Mouse (Mus musculus): Measurements from ENCODE around the gene Olfr1158. TPM values are rescaled to one million over a fixed set of nuclear protein-coding genes. Genes with fewer than 3 reads are reported as not detected.
"Not testable (repeated sequence)": the region's sequence is repeated elsewhere in the genome, so short reads cannot be mapped to it uniquely, and the experiment has no call there.

The Olfr1158 gene
- not detected in 2 replicates for polyA plus RNA-seq (2014; fragmentation: Nextera tagmentation; extraction: Ambion mirVana)

DNA sequence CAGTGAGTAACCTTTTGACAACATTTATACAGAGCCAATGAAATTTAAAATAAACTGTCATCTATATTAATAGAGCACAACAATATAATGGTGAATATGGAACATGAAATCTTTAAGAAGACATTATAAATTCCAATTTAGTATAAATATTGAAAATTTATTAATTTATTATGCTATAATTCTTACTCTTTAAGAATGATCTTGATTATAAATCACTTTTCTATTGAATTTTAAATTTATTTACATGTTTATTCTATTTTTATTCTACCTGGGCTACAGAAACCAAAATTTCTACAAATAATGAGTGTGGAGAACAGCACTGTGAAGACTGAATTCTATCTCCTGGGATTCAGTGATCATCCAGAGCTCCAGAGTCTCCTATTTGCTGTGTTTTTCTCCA lies at the start of gene Olfr1158:
TSS of gene Olfr1158 (plus strand) at position 301 of the 400 bp plus-strand sequence.
- H3K4me1 ChIP-seq (ENCODE audit: control insufficient read depth, insufficient read depth, low read length) = no peaks in the 10 kb centered on the region
- DNase-seq (ENCODE audit: low spot score) (no peak), ATAC-seq (ENCODE audit: insufficient number of reproducible peaks, low FRiP score, low TSS enrichment, low read depth) (no peak)
- H3K4me2 ChIP-seq (ENCODE audit: low read depth, severe bottlenecking) = no peak within 1 kb of the TSS
- H3K36me3 ChIP-seq (ENCODE audit: control insufficient read depth, insufficient read depth, low read length) = no peaks in the 10 kb centered on the region
- H3K27me3 ChIP-seq (ENCODE audit: control insufficient read depth, insufficient read depth, low read length) = no peaks in the 10 kb centered on the region
- H3K27ac ChIP-seq (replicated peaks; ENCODE audit: low read depth, low read length) = no peak within 1 kb of the TSS
- H3K4me3 ChIP-seq (ENCODE audit: low read depth, low read length) = no peak within 1 kb of the TSS
- no peaks in the 10 kb centered on the region for H3K9me3 ChIP-seq (ENCODE audit: control insufficient read depth, low read length)
- no peak within 1 kb of the TSS for H3K9ac ChIP-seq (ENCODE audit: low read length)

DNA sequence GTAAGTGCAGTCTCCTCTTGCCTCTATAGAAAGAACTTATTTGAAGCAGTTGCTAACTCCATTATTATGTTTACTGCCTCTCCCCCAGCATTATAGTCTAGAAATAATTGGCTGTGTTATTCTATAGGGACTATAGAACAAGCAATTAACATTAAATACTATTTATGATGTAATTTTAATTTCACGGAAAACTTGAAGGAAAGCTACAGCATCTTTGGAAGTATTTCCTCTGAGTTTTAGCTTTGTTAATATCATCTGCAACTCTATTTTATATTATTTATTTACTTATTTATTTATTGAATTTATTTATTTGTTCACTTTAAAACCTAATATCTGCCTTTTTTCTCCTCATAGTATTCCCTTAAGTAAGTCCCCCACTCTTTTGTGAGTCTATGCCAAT lies 44.9 kb upstream of the Olfr1158 start, which contains the start of gene Olfr1155:
TSS of gene Olfr1155 (minus strand) at position 101 of the 400 bp plus-strand sequence.
- DNase-seq (ENCODE audit: low spot score) (no peak), ATAC-seq (ENCODE audit: insufficient number of reproducible peaks, low FRiP score, low TSS enrichment, low read depth) (no peak)
- Histone ChIP-seq H3K4me3 (ENCODE audit: low read depth, low read length) (no peak within 1 kb of the TSS), H3K4me1 (ENCODE audit: control insufficient read depth, insufficient read depth, low read length) (no peaks in the 10 kb centered on the region), H3K27me3 (ENCODE audit: control insufficient read depth, insufficient read depth, low read length) (no peaks in the 10 kb centered on the region), H3K36me3 (ENCODE audit: control insufficient read depth, insufficient read depth, low read length) (no peaks in the 10 kb centered on the region), H3K9me3 (ENCODE audit: control insufficient read depth, low read length) (no peaks in the 10 kb centered on the region), H3K4me2 (ENCODE audit: low read depth, severe bottlenecking) (no peak within 1 kb of the TSS), H3K9ac (ENCODE audit: low read length) (no peak within 1 kb of the TSS), H3K27ac (replicated peaks; ENCODE audit: low read depth, low read length) (no peak within 1 kb of the TSS)
- WGBS = 92% methylated on average over 1 of the region's 1 CpGs

DNA sequence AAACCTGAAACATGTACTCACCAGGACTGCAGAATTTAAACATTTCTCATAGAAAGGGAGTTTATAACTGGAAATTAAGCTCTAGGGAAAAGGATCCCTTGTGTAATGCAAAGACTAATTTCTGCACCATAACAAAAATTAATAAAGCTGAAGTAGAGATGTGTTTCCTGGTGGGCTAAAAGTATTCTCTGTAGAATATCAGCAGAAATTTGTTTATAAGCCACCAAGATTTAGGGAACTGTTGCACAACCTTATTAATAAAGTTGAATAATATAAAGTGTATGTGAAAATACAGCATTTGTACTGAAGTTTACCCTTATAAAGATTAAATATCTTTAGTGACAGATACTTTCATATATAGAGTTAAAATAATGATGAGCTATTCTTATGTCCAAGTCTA lies 36.9 kb upstream of the Olfr1158 start, which contains the start of gene Olfr1156:
TSS of gene Olfr1156 (minus strand) at position 101 of the 400 bp plus-strand sequence.
- H3K4me2 ChIP-seq (ENCODE audit: low read depth, severe bottlenecking) = no peak within 1 kb of the TSS
- no peaks in the 10 kb centered on the region for H3K9me3 ChIP-seq (ENCODE audit: control insufficient read depth, low read length)
- H3K4me3 ChIP-seq (ENCODE audit: low read depth, low read length) = no peak within 1 kb of the TSS
- H3K9ac ChIP-seq (ENCODE audit: low read length) = no peak within 1 kb of the TSS
- no peaks in the 10 kb centered on the region for H3K4me1 ChIP-seq (ENCODE audit: control insufficient read depth, insufficient read depth, low read length)
- H3K36me3 ChIP-seq (ENCODE audit: control insufficient read depth, insufficient read depth, low read length) = no peaks in the 10 kb centered on the region
- ATAC-seq (ENCODE audit: insufficient number of reproducible peaks, low FRiP score, low TSS enrichment, low read depth) = no peak
- H3K27me3 ChIP-seq (ENCODE audit: control insufficient read depth, insufficient read depth, low read length) = no peaks in the 10 kb centered on the region
- no peak for DNase-seq (ENCODE audit: low spot score)
- no peak within 1 kb of the TSS for H3K27ac ChIP-seq (replicated peaks; ENCODE audit: low read depth, low read length)

DNA sequence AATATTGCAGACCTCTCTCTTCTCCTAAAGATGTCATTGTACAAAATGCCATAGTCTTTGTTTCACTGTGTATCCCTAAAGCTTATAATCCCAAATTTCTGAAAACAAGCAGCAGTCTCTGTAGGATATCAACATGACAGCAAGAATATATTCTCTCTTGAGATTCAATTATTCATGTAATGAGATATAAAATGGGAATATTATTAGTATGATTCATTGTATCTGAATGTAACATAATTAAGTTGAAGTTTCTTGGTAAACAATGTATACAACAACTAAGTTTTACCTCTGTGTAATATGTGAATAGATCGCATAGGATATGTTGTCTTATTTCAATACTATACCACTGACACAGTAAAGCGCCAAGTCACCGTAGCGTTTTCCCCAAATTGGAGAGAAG lies 21.7 kb upstream of the Olfr1158 start, which contains the start of gene Olfr1157:
TSS of gene Olfr1157 (minus strand) at position 101 of the 400 bp plus-strand sequence.
- no peaks in the 10 kb centered on the region for H3K36me3 ChIP-seq (ENCODE audit: control insufficient read depth, insufficient read depth, low read length)
- H3K9me3 ChIP-seq (ENCODE audit: control insufficient read depth, low read length) = no peaks in the 10 kb centered on the region
- no peak within 1 kb of the TSS for H3K4me3 ChIP-seq (ENCODE audit: low read depth, low read length)
- no peaks in the 10 kb centered on the region for H3K27me3 ChIP-seq (ENCODE audit: control insufficient read depth, insufficient read depth, low read length)
- H3K9ac ChIP-seq (ENCODE audit: low read length) = no peak within 1 kb of the TSS
- no peaks in the 10 kb centered on the region for H3K4me1 ChIP-seq (ENCODE audit: control insufficient read depth, insufficient read depth, low read length)
- no peak within 1 kb of the TSS for H3K4me2 ChIP-seq (ENCODE audit: low read depth, severe bottlenecking)
- ATAC-seq (ENCODE audit: insufficient number of reproducible peaks, low FRiP score, low TSS enrichment, low read depth) (no peak), DNase-seq (ENCODE audit: low spot score) (no peak)
- H3K27ac ChIP-seq (replicated peaks; ENCODE audit: low read depth, low read length) = no peak within 1 kb of the TSS
- WGBS = 95% methylated on average over 4 of the region's 4 CpGs

DNA sequence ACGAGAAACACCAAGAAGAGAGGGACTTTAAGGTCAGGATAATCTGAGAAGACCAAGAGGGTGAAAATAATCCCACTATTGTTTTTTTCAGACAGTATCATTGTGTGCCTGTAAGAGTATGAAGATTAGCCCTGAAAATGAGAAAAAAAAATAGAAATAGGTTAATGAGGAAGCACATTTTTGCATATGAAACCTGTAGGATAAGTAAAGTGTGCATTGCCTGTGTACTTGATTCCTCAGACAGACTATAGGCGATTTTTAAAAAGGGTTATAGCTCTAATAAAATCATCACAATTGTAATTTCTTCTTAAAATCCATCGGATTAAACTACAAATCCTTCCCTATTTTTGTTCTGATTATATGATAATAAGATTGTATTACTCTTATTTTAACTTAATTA lies 15.3 kb upstream of the Olfr1158 start, which contains the start of gene Olfr74:
TSS of gene Olfr74 (minus strand) at position 101 of the 400 bp plus-strand sequence.
- H3K9me3 ChIP-seq (ENCODE audit: control insufficient read depth, low read length) = no peaks in the 10 kb centered on the region

DNA sequence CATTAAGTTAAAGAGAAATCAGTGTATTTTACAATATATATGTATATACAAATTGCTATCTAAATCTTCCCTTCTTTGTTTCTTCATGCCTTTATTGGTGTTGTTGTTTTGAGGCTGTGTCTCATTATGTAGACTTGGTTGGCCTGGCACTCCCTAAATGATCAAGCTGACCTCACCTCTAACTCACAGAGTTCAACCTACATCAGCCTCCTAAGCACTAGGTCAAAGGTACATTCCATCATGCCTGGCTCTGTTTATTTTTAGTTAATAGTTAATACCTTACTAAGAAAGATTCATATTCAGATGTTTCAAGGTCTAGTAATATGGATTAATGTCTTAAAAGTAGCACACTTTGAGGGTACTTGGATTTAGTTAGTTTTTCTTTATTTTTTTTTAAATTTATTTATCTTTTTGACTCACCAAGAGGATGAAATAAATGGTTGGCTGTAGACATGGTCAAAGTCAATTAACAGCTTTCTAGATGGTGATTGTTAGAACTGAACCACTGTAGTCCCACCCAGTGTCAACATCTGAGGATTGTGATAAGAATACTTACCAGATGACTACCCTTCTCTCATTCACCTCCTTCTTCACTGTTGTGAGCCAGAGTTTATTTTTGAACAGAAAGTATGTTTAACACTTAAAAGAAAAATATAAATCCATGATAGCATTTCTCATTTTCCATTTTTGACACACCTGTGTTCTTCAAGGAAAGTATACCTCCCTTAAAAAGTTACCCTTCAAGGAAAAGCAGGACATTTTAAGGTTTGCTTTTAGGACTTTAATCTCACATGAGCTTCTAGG lies 17.8 kb downstream of the Olfr1158 start, which contains the start of gene Olfr1160:
TSS of gene Olfr1160 (minus strand) at position 754 of the 804 bp plus-strand sequence.
- H3K27ac ChIP-seq (replicated peaks; ENCODE audit: low read depth, low read length) = no peak within 1 kb of the TSS
- no peak for DNase-seq (ENCODE audit: low spot score)
- ATAC-seq (ENCODE audit: insufficient number of reproducible peaks, low FRiP score, low TSS enrichment, low read depth) = no peak
- no peaks in the 10 kb centered on the region for H3K4me1 ChIP-seq (ENCODE audit: control insufficient read depth, insufficient read depth, low read length)
- H3K4me3 ChIP-seq (ENCODE audit: low read depth, low read length) = no peak within 1 kb of the TSS
- no peaks in the 10 kb centered on the region for H3K9me3 ChIP-seq (ENCODE audit: control insufficient read depth, low read length)
- H3K27me3 ChIP-seq (ENCODE audit: control insufficient read depth, insufficient read depth, low read length) = no peaks in the 10 kb centered on the region
- H3K36me3 ChIP-seq (ENCODE audit: control insufficient read depth, insufficient read depth, low read length) = no peaks in the 10 kb centered on the region
- H3K9ac ChIP-seq (ENCODE audit: low read length) = no peak within 1 kb of the TSS
- H3K4me2 ChIP-seq (ENCODE audit: low read depth, severe bottlenecking) = no peak within 1 kb of the TSS

More for the DNA sequence above, 15.3 kb upstream of the Olfr1158 start, which contains the start of gene Olfr74:
- Histone ChIP-seq H3K27ac (replicated peaks; ENCODE audit: low read depth, low read length) (no peak within 1 kb of the TSS), H3K36me3 (ENCODE audit: control insufficient read depth, insufficient read depth, low read length) (no peaks in the 10 kb centered on the region), H3K9ac (ENCODE audit: low read length) (no peak within 1 kb of the TSS), H3K27me3 (ENCODE audit: control insufficient read depth, insufficient read depth, low read length) (no peaks in the 10 kb centered on the region), H3K4me2 (ENCODE audit: low read depth, severe bottlenecking) (no peak within 1 kb of the TSS), H3K4me1 (ENCODE audit: control insufficient read depth, insufficient read depth, low read length) (no peaks in the 10 kb centered on the region), H3K4me3 (ENCODE audit: low read depth, low read length) (no peak within 1 kb of the TSS)
- ATAC-seq (ENCODE audit: insufficient number of reproducible peaks, low FRiP score, low TSS enrichment, low read depth) (no peak), DNase-seq (ENCODE audit: low spot score) (no peak)
- 80% methylated on average over 3 of the region's 3 CpGs for WGBS

DNA sequence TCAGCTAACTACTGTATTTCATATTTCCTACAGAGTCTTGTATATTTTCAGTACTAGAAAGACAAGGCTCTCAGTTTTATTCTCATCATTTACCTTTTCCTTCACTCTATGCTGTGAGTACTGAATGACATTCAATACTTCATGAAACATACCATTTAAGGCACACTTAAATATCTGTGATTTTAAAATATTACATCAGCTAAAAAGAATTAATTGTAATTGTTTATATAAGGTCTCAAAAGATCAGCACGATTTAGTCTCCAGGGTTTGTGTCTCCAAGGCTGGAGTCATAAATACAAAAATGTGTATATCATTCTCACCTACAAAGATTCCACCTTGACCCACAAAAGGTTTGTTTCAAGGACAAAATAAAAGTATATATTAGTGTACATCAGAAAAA lies 32.6 kb downstream of the Olfr1158 start, which contains the start of gene Olfr1161:
TSS of gene Olfr1161 (plus strand) at position 301 of the 400 bp plus-strand sequence.
- not testable (repeated sequence) for H3K4me2 ChIP-seq (ENCODE audit: low read depth, severe bottlenecking); ATAC-seq (ENCODE audit: insufficient number of reproducible peaks, low FRiP score, low TSS enrichment, low read depth); H3K27ac ChIP-seq (replicated peaks; ENCODE audit: low read depth, low read length); H3K4me1 ChIP-seq (ENCODE audit: control insufficient read depth, insufficient read depth, low read length); H3K36me3 ChIP-seq (ENCODE audit: control insufficient read depth, insufficient read depth, low read length); DNase-seq (ENCODE audit: low spot score); H3K27me3 ChIP-seq (ENCODE audit: control insufficient read depth, insufficient read depth, low read length); H3K9ac ChIP-seq (ENCODE audit: low read length); H3K4me3 ChIP-seq (ENCODE audit: low read depth, low read length); H3K9me3 ChIP-seq (ENCODE audit: control insufficient read depth, low read length)
- WGBS = 85% methylated on average over 1 of the region's 1 CpGs

DNA sequence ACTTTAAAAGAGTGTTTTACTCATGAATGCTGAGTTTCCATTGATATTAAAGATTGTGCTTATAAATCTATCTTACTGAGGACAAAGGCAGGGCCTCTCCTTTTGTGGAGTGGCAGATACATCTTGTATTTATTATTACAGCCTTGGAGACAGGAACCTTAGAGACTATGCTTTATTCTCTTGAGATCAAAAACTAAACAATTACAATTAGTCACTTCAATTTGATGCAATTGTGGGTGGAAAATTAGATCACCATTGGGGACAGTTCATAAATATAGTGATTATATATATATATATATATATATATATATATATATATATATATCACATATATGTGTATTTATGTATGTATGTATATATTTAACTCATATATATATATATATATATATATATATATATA lies 47.7 kb downstream of the Olfr1158 start, which contains the start of gene Olfr73:
TSS of gene Olfr73 (minus strand) at position 101 of the 400 bp plus-strand sequence.
- ATAC-seq (ENCODE audit: insufficient number of reproducible peaks, low FRiP score, low TSS enrichment, low read depth) = no peak

More for the DNA sequence above, 47.7 kb downstream of the Olfr1158 start, which contains the start of gene Olfr73:
- DNase-seq (ENCODE audit: low spot score) = no peak
- Histone ChIP-seq H3K36me3 (ENCODE audit: control insufficient read depth, insufficient read depth, low read length) (no peaks in the 10 kb centered on the region), H3K4me2 (ENCODE audit: low read depth, severe bottlenecking) (no peak within 1 kb of the TSS), H3K27ac (replicated peaks; ENCODE audit: low read depth, low read length) (no peak within 1 kb of the TSS), H3K9me3 (ENCODE audit: control insufficient read depth, low read length) (no peaks in the 10 kb centered on the region), H3K9ac (ENCODE audit: low read length) (no peak within 1 kb of the TSS), H3K4me3 (ENCODE audit: low read depth, low read length) (no peak within 1 kb of the TSS), H3K4me1 (ENCODE audit: control insufficient read depth, insufficient read depth, low read length) (no peaks in the 10 kb centered on the region), H3K27me3 (ENCODE audit: control insufficient read depth, insufficient read depth, low read length) (no peaks in the 10 kb centered on the region)
